Mouse (Mus musculus) hindlimb bud, embryonic 11.5 days (tissue): ENCODE results near the gene Tfdp1.

Experiments used
- DNase-seq: peaks from one replicate; pipeline ENCODE4 v3.0.0-alpha.2; 2012; ENCODE audit warnings: low read depth, low spot score; ENCODE audit errors: extremely low spot score

Gene Tfdp1

DNA sequence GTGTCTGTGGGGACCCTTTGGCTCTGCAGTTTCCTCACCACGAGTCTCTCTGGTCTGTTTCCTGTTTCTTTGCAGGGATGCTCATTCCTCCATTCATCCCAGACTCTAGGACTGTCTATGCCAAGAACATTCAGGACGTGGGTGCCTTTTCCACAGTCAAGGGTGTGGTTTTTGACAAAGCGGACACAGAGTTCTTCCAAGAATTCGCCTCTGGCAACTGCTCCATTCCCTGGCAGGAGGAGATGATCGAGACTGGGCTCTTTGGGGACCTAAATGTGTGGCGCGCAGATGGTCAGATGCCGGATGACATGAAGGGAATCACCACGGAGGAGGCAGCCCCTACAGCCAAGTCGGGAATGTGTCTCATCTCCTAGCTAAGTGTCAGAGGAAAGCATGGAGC lies 77.3 kb downstream of the Tfdp1 start:
- DNase-seq: no peak

DNA sequence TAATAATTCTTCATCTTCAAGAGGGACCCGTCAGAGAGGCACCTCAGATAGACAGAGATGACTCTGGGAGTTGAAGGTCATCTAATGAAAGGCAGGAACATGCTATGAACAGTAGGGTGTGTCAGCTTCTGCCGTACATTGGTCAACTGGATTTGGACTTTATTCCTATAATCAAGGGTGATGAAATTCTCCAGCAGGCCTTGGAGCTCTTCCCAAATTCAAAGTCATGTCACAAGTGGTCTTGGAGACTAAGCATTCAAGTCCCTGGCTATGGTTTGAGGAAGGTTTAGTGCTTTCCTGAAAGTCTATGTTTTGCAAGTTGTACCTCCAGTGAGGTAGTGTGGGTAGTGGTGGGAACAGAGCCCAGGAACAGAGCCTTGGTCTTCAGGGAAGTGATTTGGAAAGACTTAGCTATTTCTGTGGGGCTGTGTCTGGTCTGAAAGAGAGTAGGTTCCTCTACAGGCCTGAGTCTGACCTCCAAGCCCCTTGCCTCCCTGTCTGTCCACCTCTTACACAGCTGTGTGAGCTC lies 80.6 kb downstream of the Tfdp1 start:
- no peak for DNase-seq

DNA sequence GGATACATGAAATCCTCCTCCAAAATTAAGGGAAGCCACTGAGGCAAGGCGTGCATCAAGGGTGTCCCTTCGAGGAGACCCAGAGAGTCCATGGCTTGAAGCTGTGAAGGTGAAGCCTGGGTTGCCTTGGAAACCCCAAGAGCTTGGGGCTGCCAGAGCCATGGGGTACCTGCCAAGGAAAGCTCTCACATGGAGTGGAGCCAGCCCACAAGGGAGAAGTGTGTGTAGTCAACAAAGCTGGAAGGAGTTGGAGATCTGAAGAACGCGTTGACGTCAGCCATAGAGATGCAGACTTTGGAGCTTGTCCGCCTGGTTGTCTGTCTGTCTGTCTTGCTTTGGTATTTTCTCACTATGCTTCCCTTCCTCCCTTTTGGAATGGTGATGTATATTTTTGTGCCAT lies 82.4 kb downstream of the Tfdp1 start:
- DNase-seq: no peak

DNA sequence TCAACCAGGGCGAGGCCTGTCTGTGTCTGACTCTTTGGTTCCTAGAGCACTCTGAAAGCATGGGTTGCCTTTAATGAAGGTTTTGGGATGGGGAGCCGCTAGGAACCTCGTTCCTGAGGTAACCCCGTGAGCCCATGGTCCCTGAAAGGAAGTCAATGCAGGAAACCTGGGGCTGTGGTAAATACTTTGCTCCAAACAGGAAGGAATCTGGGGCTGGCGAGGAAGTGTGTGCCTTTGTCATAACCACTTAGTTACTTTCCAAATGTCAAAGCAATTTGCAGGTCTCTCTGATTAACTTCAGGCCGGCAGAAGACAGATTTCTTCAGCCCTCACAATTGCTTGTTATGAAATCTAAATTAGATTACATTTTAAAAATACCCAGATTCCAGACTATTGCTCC lies 88.8 kb downstream of the Tfdp1 start:
- DNase-seq: no peak
